Mouse (Mus musculus) hindbrain, embryonic 15.5 days (tissue): ENCODE measurements around the gene Hesx1. TPM values are rescaled to one million over a fixed set of nuclear protein-coding genes. Genes with fewer than 3 reads are reported as not detected.

Source experiments
- ATAC-seq: fragments of 200-750 bp; cut with Nextera tagmentation; 2 replicates; pipeline ENCODE4 v1.8.0; 2017; ENCODE audit warnings: low read depth, moderate number of reproducible peaks, moderate TSS enrichment; ENCODE audit not compliant: low FRiP score
- H3K27ac ChIP-seq: fragments of 300-500 bp; sonication (generic); replicated peaks from 2 replicates; pipeline ENCODE4 v1.5.1; 2015; ENCODE audit warnings: mild to moderate bottlenecking, inconsistent platforms
- H3K27me3 ChIP-seq: fragments of 300-500 bp; sonication (generic); 2 replicates; pipeline ENCODE4 v1.6.1; 2015; ENCODE audit warnings: control low read depth, inconsistent platforms
- H3K36me3 ChIP-seq: fragments of 300-500 bp; sonication (generic); 2 replicates; pipeline ENCODE4 v1.6.1; 2015; ENCODE audit warnings: control low read depth, inconsistent platforms
- H3K4me1 ChIP-seq: fragments of 300-500 bp; sonication (generic); replicated peaks from 2 replicates; pipeline ENCODE4 v1.6.1; 2015; ENCODE audit warnings: control low read depth, inconsistent platforms
- H3K4me2 ChIP-seq: fragments of 300-500 bp; sonication (generic); 2 replicates; pipeline ENCODE4 v1.6.1; 2015; ENCODE audit warnings: moderate library complexity, mild to moderate bottlenecking, inconsistent platforms
- H3K4me3 ChIP-seq: fragments of 300-500 bp; sonication (generic); 2 replicates; pipeline ENCODE4 v1.5.1; 2015; ENCODE audit warnings: mild to moderate bottlenecking, inconsistent platforms
- H3K9ac ChIP-seq: fragments of 300-500 bp; sonication (generic); 2 replicates; pipeline ENCODE4 v1.6.1; 2015; ENCODE audit warnings: inconsistent platforms
- H3K9me3 ChIP-seq: fragments of 300-500 bp; sonication (generic); 2 replicates; pipeline ENCODE4 v1.6.1; 2016; ENCODE audit warnings: control low read depth, inconsistent platforms
- WGBS: fragments of 180-500 bp; shearing (Covaris S2); methylation state at CpG from one replicate; pipeline ENCODE4 v1.1.7; 2015; 5-methylcytosine and 5-hydroxymethylcytosine counted together
- polyA plus RNA-seq: library from polyadenylated mRNA; unstranded; fragments of >200 nt; fragmentation: Nextera tagmentation; extraction: Ambion mirVana; gene quantifications from 2 replicates; pipeline ENCODE4 v1.2.1, GENCODE M21; 2015

Gene Hesx1
- polyA plus RNA-seq, 1 experiment from 2014 or later = 0.16 TPM

DNA sequence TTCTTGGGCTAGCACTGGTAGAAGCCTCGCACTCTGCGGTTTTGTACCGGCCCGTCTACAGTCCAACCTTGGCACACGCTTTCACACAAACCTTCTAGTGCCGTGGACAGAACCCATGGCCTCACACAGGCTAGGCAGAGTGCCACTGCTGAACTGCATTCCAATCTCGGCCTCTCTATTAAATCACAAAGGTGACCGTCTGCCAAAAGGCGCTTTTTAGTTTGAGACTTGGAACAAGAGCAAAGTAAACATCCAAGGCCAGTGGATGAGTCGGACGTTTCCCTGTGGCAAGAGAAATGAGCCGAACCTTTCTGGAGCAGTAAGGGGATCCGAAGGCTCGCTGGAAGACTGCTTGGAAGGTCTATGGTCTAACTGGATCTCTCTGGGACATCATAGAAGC is 25.6 kb downstream of the Hesx1 start:
- Histone ChIP-seq H3K9me3 (no peaks in the 10 kb centered on the region), H3K27me3 (no peaks in the 10 kb centered on the region), H3K4me2 (no peak overlapping the region), H3K4me3 (no peak overlapping the region), H3K27ac (no peak overlapping the region), H3K36me3 (no peaks in the 10 kb centered on the region), H3K4me1 (no peaks in the 10 kb centered on the region), H3K9ac (no peak overlapping the region)
- ATAC-seq = no peak
- 88% methylated on average over 14 of the region's 14 CpGs for WGBS

DNA sequence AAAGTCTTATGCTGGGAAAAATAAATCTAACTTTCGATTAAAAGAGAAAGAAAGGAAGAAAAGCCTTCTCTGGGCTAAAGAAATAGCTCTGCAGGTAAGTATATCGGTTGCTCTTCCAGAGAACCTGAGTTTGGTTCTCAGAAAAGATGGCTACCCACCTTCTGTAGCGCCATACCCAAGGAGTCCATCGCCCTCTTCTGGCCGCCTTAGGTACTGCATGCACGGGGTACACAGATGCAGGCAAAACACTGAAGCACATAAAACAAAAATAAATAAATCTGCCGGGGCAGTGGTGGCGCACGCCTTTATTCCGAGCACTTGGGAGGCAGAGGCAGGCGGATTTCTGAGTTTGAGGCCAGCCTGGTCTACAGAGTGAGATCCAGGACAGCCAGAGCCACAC is 28.7 kb downstream of the Hesx1 start:
- 50% methylated on average over 11 of the region's 11 CpGs for WGBS
- Histone ChIP-seq H3K36me3 (no peaks in the 10 kb centered on the region), H3K9me3 (no peaks in the 10 kb centered on the region), H3K4me2 (no peak overlapping the region), H3K27me3 (no peaks in the 10 kb centered on the region), H3K9ac (no peak overlapping the region), H3K27ac (no peak overlapping the region), H3K4me1 (no peaks in the 10 kb centered on the region), H3K4me3 (no peak overlapping the region)
- ATAC-seq = no peak

DNA sequence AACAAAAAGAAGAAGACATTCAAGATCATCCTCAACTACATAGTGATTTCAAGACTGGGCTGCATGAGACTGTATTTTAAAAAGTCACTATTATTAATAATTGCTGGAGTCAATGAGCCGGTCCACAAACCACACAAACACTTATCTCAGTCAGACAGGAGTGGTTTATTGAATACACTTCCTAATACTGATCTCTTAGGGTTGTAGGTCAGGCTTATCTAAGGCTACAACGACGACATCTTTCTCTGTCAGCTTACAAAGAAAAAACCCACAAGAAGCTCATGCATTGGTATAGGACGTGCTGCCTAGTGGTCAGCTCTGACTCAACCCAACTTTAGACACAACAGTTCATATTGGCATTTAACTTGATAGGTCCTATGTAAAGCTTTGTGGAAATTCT is 30.4 kb downstream of the Hesx1 start:
- no peaks in the 10 kb centered on the region for H3K27me3 ChIP-seq
- no peak overlapping the region for H3K9ac ChIP-seq
- no peaks in the 10 kb centered on the region for H3K9me3 ChIP-seq
- no peak overlapping the region for H3K4me3 ChIP-seq
- no peak for ATAC-seq
- no peaks in the 10 kb centered on the region for H3K36me3 ChIP-seq
- H3K27ac ChIP-seq = no peak overlapping the region
- H3K4me1 ChIP-seq = no peaks in the 10 kb centered on the region
- H3K4me2 ChIP-seq = no peak overlapping the region
- 82% methylated on average over 4 of the region's 4 CpGs for WGBS

DNA sequence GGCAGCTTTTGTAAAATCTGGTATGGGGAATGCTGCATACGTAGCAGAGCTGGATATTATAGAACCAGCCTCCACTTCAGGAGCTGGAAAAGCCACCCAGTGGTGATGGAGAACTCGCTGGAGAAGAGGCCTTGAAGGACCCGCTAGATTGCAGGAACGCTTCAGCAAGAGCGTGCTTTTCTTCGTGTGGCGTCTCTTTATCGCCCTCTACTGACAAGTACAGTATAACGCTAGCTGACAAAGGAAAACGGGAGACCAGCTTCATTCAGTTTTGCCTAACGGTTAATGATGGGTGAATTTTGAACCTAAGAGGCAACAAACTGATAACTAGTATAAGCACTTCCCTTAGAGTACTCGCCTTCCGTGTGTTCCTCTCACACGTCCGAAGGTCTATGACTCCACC is 35.6 kb downstream of the Hesx1 start:
- H3K9ac ChIP-seq = no peak overlapping the region
- peak overlapping the region; percentile 63 for H3K27ac ChIP-seq
- H3K36me3 ChIP-seq = no peaks in the 10 kb centered on the region
- peak; percentile 84 for ATAC-seq
- 3% methylated on average over 15 of the region's 15 CpGs for WGBS
- H3K9me3 ChIP-seq = no peaks in the 10 kb centered on the region
- H3K4me3 ChIP-seq = no peak overlapping the region
- H3K4me2 ChIP-seq = peak overlapping the region; percentile 44
- no peaks in the 10 kb centered on the region for H3K4me1 ChIP-seq
- no peaks in the 10 kb centered on the region for H3K27me3 ChIP-seq

DNA sequence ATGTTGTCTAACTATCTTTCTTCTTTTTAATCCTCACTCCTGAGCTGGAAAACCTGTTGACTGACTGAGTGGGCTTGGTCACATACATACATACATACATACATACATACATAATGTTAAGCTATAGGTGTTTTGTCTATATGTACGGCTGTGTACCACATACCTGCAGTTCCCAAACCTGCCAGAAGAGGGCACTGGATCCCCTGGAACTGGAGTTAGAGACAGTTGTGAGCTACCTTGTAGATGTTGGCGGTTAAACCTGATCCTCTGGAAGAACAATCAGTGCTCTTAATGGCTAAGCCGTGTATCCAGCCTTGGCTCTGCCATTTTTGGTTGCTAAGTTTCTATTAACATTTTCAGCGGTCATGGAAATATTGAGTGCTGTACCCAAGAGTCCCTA is 36.9 kb downstream of the Hesx1 start:
- Histone ChIP-seq H3K9me3 (no peaks in the 10 kb centered on the region), H3K36me3 (no peaks in the 10 kb centered on the region), H3K27ac (no peak overlapping the region), H3K27me3 (no peaks in the 10 kb centered on the region), H3K9ac (no peak overlapping the region), H3K4me1 (no peaks in the 10 kb centered on the region), H3K4me2 (no peak overlapping the region), H3K4me3 (no peak overlapping the region)
- WGBS = 15% methylated on average over 4 of the region's 4 CpGs
- ATAC-seq = no peak

DNA sequence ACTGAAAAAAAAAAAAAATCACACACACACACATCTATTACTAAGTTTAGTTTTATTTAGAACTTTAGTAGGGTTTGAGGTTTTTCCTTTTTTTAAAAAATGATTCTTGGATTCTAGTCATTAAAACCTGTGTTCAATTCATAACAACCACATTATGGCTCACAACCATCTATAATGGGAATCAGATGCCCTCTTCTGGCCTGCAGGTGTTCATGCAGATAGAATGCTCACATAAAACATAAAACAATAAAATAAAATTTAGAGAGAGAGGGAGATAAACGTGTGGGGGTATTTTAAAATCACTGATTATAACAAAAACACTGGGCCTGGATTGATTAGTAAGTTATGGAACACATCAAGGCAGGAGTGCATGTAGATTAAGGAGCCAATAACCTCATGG is 43.3 kb downstream of the Hesx1 start:
- Histone ChIP-seq H3K27ac (no peak overlapping the region), H3K9ac (no peak overlapping the region), H3K9me3 (no peaks in the 10 kb centered on the region), H3K4me3 (no peak overlapping the region), H3K4me2 (no peak overlapping the region), H3K27me3 (peaks cover 12% of the 10 kb centered on the region), H3K36me3 (no peaks in the 10 kb centered on the region), H3K4me1 (peaks cover 10% of the 10 kb centered on the region)
- 80% methylated on average over 1 of the region's 1 CpGs for WGBS
- ATAC-seq = no peak

DNA sequence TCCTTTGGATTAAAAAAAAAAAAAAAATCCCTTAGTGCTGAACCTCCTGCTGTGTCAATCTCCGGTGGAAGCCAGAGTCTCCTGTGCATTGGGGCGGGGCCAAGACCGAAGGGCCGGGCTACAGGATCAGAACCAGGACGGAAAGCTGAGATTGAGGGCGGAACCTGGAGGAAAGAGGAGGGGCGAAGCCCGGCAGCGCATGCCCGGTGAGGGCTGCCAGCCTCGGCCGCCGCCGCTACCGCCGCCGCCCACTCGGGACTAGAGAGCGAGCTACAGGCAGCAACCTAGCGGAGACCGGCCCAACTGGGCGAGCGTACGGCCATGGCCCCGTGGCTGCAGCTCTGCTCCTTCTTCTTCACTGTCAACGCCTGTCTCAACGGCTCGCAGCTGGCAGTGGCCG is 44.6 kb downstream of the Hesx1 start, which contains the start of gene Il17rd:
Il17rd (plus strand) TSS at position 159 of the 400 bp plus-strand sequence.
- H3K9ac ChIP-seq = peak within 1 kb of the TSS; percentile 65
- peaks cover 12% of the 10 kb centered on the region for H3K27me3 ChIP-seq
- peak within 1 kb of the TSS; percentile 62 for H3K27ac ChIP-seq
- no peaks in the 10 kb centered on the region for H3K36me3 ChIP-seq
- 0% methylated on average over 29 of the region's 29 CpGs for WGBS
- no peaks in the 10 kb centered on the region for H3K9me3 ChIP-seq
- peaks cover 10% of the 10 kb centered on the region for H3K4me1 ChIP-seq
- ATAC-seq = peak; percentile 92
- H3K4me2 ChIP-seq = peak within 1 kb of the TSS; percentile 97
- peak within 1 kb of the TSS; percentile 67 for H3K4me3 ChIP-seq

DNA sequence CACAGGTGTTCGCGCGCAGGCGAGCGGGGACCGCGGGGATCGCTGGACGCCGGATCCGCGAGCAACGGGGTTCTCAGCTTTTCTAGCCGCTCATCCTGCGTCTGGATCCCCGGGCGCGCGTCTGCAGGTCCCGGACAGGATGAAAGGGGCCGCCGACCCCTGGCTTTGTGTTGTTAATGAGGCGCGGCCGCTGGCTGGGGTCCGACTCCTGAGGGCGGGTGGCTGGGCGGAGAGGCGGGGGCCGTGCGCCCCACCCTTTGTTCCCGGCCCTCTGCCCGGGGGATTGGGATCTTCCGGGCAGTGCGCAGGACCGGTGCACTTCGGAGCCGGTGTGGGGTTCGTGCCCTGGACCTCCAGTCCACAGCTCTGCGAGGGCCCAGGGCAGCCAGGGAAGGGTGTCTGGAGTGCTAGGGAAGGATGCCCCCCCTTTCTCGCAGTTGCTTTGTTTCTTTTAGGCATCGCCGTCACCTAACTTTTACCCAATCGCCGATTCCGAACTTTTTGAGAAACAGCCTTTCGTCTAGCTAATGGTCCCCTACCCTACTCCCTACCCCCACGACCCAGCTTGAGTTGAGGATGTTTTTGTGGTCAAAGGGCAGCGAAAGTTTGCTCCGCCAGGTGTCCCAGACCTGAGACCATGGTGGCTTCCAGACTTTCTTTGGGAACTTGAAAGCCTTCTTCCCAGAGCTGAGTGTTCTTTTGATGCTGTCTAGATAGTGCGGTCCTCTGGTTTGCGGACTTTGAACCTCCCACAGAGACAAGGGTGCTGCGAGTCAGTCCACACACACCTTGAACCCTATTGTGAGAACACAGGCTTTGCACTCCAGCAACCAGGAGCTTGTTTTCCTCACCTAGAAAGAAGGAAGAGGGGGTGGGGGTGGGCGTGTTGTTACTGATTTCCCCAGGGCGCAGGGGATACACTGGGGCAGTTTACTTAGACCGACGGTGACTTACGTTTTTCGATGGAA is 45.3 kb downstream of the Hesx1 start:
- Histone ChIP-seq H3K9ac (peak overlapping the region; percentile 65), H3K27me3 (peaks cover 12% of the 10 kb centered on the region), H3K4me3 (peak overlapping the region; percentile 67), H3K36me3 (no peaks in the 10 kb centered on the region), H3K27ac (peak overlapping the region; percentile 62), H3K4me2 (peak overlapping the region; percentile 97), H3K9me3 (no peaks in the 10 kb centered on the region), H3K4me1 (peaks cover 12% of the 10 kb centered on the region)
- ATAC-seq = peak; percentile 57
- under 1% methylated on average over 59 of the region's 59 CpGs for WGBS

DNA sequence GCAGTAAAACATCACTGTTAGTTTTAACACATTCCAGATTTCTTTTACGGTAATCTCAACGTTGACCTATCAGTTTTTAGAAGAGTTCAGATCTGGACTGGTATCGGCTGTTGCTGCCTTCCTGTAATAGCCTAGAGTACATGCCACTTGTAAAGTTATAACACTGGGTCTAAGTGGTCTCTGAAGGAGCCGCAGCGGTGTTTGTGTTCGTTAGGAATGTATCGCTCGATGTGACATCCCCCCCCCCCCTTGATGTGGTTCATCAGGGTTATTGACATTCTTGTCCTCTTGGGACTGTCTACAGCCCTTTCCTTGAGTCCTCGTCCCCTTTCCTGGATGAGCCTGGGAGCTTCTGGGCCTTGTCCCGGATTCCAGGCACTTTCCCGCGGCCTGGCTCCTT is 46.2 kb downstream of the Hesx1 start:
- ATAC-seq = no peak
- Histone ChIP-seq H3K27ac (no peak overlapping the region), H3K4me3 (peak overlapping the region; percentile 67), H3K4me1 (peaks cover 12% of the 10 kb centered on the region), H3K4me2 (peak overlapping the region; percentile 97), H3K27me3 (peaks cover 12% of the 10 kb centered on the region), H3K9ac (no peak overlapping the region), H3K36me3 (no peaks in the 10 kb centered on the region), H3K9me3 (no peaks in the 10 kb centered on the region)
- WGBS = 15% methylated on average over 12 of the region's 12 CpGs

DNA sequence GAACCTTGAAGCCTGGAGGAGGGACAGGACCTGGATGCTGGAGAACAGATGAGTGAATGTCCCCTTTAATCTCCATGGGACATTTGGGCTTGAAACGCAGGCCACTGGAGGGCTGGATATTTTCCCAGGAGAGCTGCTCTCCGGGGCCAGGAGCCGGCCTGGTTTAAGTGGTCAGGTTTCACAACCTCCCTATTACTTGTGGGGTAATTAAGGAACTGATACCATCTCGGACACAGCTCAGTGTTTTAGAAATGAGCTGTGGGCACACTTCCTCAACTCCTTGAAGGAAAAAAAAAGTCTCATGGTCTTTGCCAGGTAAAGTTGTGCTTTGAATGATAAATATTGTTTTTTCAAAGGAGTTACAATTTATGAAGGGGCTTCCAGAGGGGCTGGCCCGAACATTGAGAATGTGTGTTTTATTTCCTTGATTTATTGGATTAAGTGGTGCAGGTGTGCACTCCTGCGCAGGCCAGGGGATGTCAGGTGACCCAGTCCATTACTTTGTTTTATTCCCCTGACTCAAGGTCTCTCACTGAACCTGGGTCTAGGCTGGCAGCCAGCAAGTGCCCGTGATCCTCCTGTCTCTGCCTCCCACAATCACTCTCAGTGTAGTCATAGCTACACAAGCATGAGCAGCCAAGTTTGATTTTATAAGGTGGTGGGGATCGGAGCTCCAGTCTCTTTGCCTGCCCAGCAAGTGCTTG is 48.2 kb downstream of the Hesx1 start:
- Histone ChIP-seq H3K4me1 (peaks cover 13% of the 10 kb centered on the region), H3K9me3 (no peaks in the 10 kb centered on the region), H3K4me2 (no peak overlapping the region), H3K9ac (no peak overlapping the region), H3K27ac (no peak overlapping the region), H3K36me3 (no peaks in the 10 kb centered on the region), H3K27me3 (peaks cover 12% of the 10 kb centered on the region), H3K4me3 (no peak overlapping the region)
- no peak for ATAC-seq
- 58% methylated on average over 8 of the region's 8 CpGs for WGBS

DNA sequence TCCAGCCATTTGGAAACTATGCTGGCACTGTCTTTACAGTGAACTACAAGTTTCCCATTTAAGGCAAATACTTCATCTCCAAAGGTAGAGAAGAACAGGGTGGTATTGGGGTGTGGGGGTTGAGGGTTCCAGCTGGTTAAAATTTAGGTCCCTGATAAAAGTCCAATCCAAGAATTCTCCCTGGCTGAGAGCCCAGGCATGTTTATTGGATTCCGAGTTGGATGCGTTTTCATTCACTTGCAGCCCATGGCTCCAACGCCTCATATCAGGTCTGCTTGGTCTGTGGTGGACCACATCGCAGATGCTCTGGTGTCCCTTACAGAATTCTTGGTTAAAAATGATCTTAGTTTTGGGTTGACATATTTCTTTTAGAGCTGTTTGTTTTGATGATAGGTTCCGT is 49.2 kb downstream of the Hesx1 start:
- Histone ChIP-seq H3K9ac (no peak overlapping the region), H3K36me3 (no peaks in the 10 kb centered on the region), H3K27me3 (peaks cover 12% of the 10 kb centered on the region), H3K4me2 (no peak overlapping the region), H3K27ac (no peak overlapping the region), H3K4me3 (no peak overlapping the region), H3K9me3 (no peaks in the 10 kb centered on the region), H3K4me1 (peaks cover 16% of the 10 kb centered on the region)
- ATAC-seq = no peak
- WGBS = 50% methylated on average over 5 of the region's 5 CpGs

DNA sequence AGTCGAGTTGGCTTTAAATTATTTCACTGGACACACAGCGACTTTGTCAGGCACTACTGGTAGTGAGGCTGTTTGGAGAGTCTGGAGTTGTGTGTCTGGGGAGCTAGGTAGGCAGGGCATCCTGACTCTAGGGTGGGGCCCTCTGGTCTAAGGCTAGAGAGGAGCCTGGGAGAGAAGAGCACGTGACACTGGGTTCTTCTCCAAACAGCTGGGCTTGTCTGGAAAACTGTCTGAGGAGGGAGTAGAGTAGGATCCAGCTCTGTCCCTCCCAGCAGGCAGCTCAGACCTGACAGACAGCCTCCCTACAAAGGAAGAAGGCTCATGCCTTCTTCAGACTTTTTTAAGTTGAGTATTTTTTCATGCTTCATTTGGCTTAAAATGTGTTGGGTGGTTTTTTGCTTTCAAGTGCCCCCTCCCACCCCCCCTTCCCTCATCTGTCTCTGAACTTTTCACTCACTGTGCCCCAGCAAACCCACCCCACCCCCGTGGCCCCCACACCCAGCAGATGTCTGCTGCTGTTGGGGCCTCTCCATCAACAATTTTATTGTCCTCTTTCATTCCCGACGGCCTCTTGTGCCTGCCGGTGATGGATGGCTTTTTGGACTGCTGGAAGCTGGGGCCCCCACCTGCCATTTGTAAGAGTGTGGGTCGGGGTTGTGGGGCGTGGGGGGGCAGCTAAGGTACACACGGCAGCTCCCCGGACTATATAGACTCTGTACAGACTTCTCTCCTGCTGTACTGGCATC is 50.2 kb downstream of the Hesx1 start:
- Histone ChIP-seq H3K4me1 (peaks cover 20% of the 10 kb centered on the region), H3K9ac (no peak overlapping the region), H3K27ac (no peak overlapping the region), H3K4me3 (no peak overlapping the region), H3K4me2 (no peak overlapping the region), H3K36me3 (no peaks in the 10 kb centered on the region), H3K9me3 (no peaks in the 10 kb centered on the region), H3K27me3 (peaks cover 11% of the 10 kb centered on the region)
- WGBS = 8% methylated on average over 11 of the region's 11 CpGs
- ATAC-seq = no peak
